Mouse (Mus musculus) hindbrain, embryonic 14.5 days (tissue): Measurements from ENCODE around the gene Rarb. TPM values are rescaled to one million over a fixed set of nuclear protein-coding genes. Genes with fewer than 3 reads are reported as not detected.
A peak's percentile ranks its signal among the peaks of the same experiment; 100 is the strongest.

Experiments used
- ATAC-seq: fragments of 200-750 bp; cut with Nextera tagmentation; 2 replicates; pipeline ENCODE4 v1.8.0; 2017; ENCODE audit warnings: moderate number of reproducible peaks, mild to moderate bottlenecking, moderate TSS enrichment, moderate library complexity; ENCODE audit not compliant: low FRiP score
- DNase-seq: peaks from one replicate; pipeline ENCODE4 v3.0.0-alpha.2; 2015; ENCODE audit warnings: low spot score
- H3K27ac ChIP-seq: fragments of 300-500 bp; sonication (generic); 2 replicates; pipeline ENCODE4 v1.5.1; 2014; ENCODE audit warnings: mild to moderate bottlenecking, moderate library complexity
- H3K27me3 ChIP-seq: fragments of 300-500 bp; sonication (generic); 2 replicates; pipeline ENCODE4 v1.6.1; 2014; ENCODE audit warnings: mild to moderate bottlenecking, low read length, mixed read lengths; ENCODE audit not compliant: control insufficient read depth, insufficient read depth
- H3K36me3 ChIP-seq: fragments of 300-500 bp; sonication (generic); replicated peaks from 2 replicates; pipeline ENCODE4 v1.6.1; 2014; ENCODE audit not compliant: control insufficient read depth, insufficient read depth
- H3K4me1 ChIP-seq: fragments of 300-500 bp; sonication (generic); replicated peaks from 2 replicates; pipeline ENCODE4 v1.6.1; 2014; ENCODE audit warnings: antibody characterized with exemption, low read length, mixed read lengths; ENCODE audit not compliant: control insufficient read depth, insufficient read depth
- H3K4me2 ChIP-seq: fragments of 300-500 bp; sonication (generic); replicated peaks from 2 replicates; pipeline ENCODE4 v1.6.1; 2014; ENCODE audit warnings: mild to moderate bottlenecking, moderate library complexity
- H3K4me3 ChIP-seq: fragments of 300-500 bp; sonication (generic); replicated peaks from 2 replicates; pipeline ENCODE4 v1.5.1; 2014; ENCODE audit warnings: mild to moderate bottlenecking, low read length
- H3K9ac ChIP-seq: fragments of 300-500 bp; sonication (generic); 2 replicates; pipeline ENCODE4 v1.6.1; 2014
- H3K9me3 ChIP-seq: fragments of 300-500 bp; sonication (generic); 2 replicates; pipeline ENCODE4 v1.6.1; 2016; ENCODE audit warnings: low read length; ENCODE audit not compliant: control insufficient read depth
- WGBS: fragments of 180-500 bp; shearing (Covaris S2); extraction: QIAGEN DNeasy Blood & Tissue Kit; methylation state at CpG from one replicate; pipeline ENCODE4 v1.1.7; 2014; 5-methylcytosine and 5-hydroxymethylcytosine counted together
- polyA plus RNA-seq: library from polyadenylated mRNA; unstranded; fragments of >200 nt; fragmentation: Nextera tagmentation; extraction: Ambion mirVana; gene quantifications from 2 replicates; pipeline ENCODE4 v1.2.1, GENCODE M21; 2014

The Rarb gene
- polyA plus RNA-seq, 1 experiment from 2014 or later, result 28.1 TPM

GRCm38 (mm10) chr14:16525137-16525924 is 293.6 kb downstream of the Rarb start:
- DNase-seq, result no peak

GRCm38 (mm10) chr14:16522852-16523251 is 296.1 kb downstream of the Rarb start:
- H3K36me3 ChIP-seq, result no peaks in the 10 kb centered on the region
- no peaks in the 10 kb centered on the region for H3K9me3 ChIP-seq
- 78% methylated on average over 3 of the region's 3 CpGs for WGBS
- H3K27ac ChIP-seq, result no peak overlapping the region
- no peaks in the 10 kb centered on the region for H3K27me3 ChIP-seq
- ATAC-seq, result no peak
- H3K4me3 ChIP-seq, result no peak overlapping the region
- peaks cover 13% of the 10 kb centered on the region; the same call in 1 of the 2 replicates for H3K4me1 ChIP-seq
- H3K9ac ChIP-seq, result no peak overlapping the region
- H3K4me2 ChIP-seq, result no peak overlapping the region
- DNase-seq, result no peak

More at GRCm38 (mm10) chr14:16525137-16525924, 293.6 kb downstream of the Rarb start:
- no peaks in the 10 kb centered on the region for H3K36me3 ChIP-seq
- H3K4me1 ChIP-seq, result no peaks in the 10 kb centered on the region
- no peaks in the 10 kb centered on the region for H3K9me3 ChIP-seq
- H3K9ac ChIP-seq, result no peak overlapping the region
- H3K27me3 ChIP-seq, result no peaks in the 10 kb centered on the region
- WGBS, result 74% methylated on average over 5 of the region's 5 CpGs
- no peak overlapping the region for H3K4me2 ChIP-seq
- no peak overlapping the region for H3K27ac ChIP-seq
- ATAC-seq, result no peak
- H3K4me3 ChIP-seq, result no peak overlapping the region

GRCm38 (mm10) chr14:16519588-16520167 is 299.3 kb downstream of the Rarb start:
- no peak overlapping the region for H3K27ac ChIP-seq
- no peak overlapping the region for H3K4me3 ChIP-seq
- peaks cover 22% of the 10 kb centered on the region; the same call in 1 of the 2 replicates for H3K4me1 ChIP-seq
- H3K4me2 ChIP-seq, result no peak overlapping the region
- 78% methylated on average over 8 of the region's 8 CpGs for WGBS
- no peak for ATAC-seq
- H3K9me3 ChIP-seq, result no peaks in the 10 kb centered on the region
- no peak overlapping the region for H3K9ac ChIP-seq
- no peaks in the 10 kb centered on the region for H3K36me3 ChIP-seq
- no peak for DNase-seq
- H3K27me3 ChIP-seq, result no peaks in the 10 kb centered on the region

GRCm38 (mm10) chr14:16517958-16518357 is 301.0 kb downstream of the Rarb start:
- H3K9ac ChIP-seq, result no peak overlapping the region
- H3K4me2 ChIP-seq, result no peak overlapping the region
- ATAC-seq, result 0 out of 2 replicates have a peak, but pooled peaks have one; percentile 69
- no peaks in the 10 kb centered on the region for H3K27me3 ChIP-seq
- H3K4me3 ChIP-seq, result no peak overlapping the region
- no peaks in the 10 kb centered on the region for H3K36me3 ChIP-seq
- peaks cover 22% of the 10 kb centered on the region; the same call in 1 of the 2 replicates for H3K4me1 ChIP-seq
- H3K9me3 ChIP-seq, result no peaks in the 10 kb centered on the region
- no peak for DNase-seq
- 0 out of 2 replicates have a peak overlapping the region, but pooled peaks have one; percentile 20 for H3K27ac ChIP-seq

GRCm38 (mm10) chr14:16515731-16516130 is 303.2 kb downstream of the Rarb start:
- no peak overlapping the region for H3K9ac ChIP-seq
- H3K4me3 ChIP-seq, result no peak overlapping the region
- H3K27me3 ChIP-seq, result no peaks in the 10 kb centered on the region
- ATAC-seq, result no peak
- DNase-seq, result no peak
- 84% methylated on average over 3 of the region's 3 CpGs for WGBS
- H3K4me1 ChIP-seq, result peaks cover 22% of the 10 kb centered on the region; the same call in 1 of the 2 replicates
- H3K27ac ChIP-seq, result no peak overlapping the region
- H3K9me3 ChIP-seq, result no peaks in the 10 kb centered on the region
- no peak overlapping the region for H3K4me2 ChIP-seq
- no peaks in the 10 kb centered on the region for H3K36me3 ChIP-seq

GRCm38 (mm10) chr14:16510574-16510973 is 308.4 kb downstream of the Rarb start:
- no peak overlapping the region for H3K27ac ChIP-seq
- no peaks in the 10 kb centered on the region for H3K36me3 ChIP-seq
- no peak overlapping the region for H3K9ac ChIP-seq
- H3K27me3 ChIP-seq, result no peaks in the 10 kb centered on the region
- H3K4me3 ChIP-seq, result no peak overlapping the region
- H3K4me2 ChIP-seq, result no peak overlapping the region
- ATAC-seq (no peak), DNase-seq (no peak)
- 78% methylated on average over 4 of the region's 4 CpGs for WGBS
- no peaks in the 10 kb centered on the region for H3K9me3 ChIP-seq
- no peaks in the 10 kb centered on the region for H3K4me1 ChIP-seq

- no peak overlapping the region for H3K9ac ChIP-seq
- no peak overlapping the region for H3K4me2 ChIP-seq
- H3K36me3 ChIP-seq, result no peaks in the 10 kb centered on the region
- ATAC-seq (no peak), DNase-seq (no peak)
- no peak overlapping the region for H3K4me3 ChIP-seq
- H3K27ac ChIP-seq, result no peak overlapping the region
- no peaks in the 10 kb centered on the region for H3K27me3 ChIP-seq
- 78% methylated on average over 4 of the region's 4 CpGs for WGBS
- no peaks in the 10 kb centered on the region for H3K4me1 ChIP-seq
- no peaks in the 10 kb centered on the region for H3K9me3 ChIP-seq
Measured at GRCm38 (mm10) chr14:16509825-16510224, 309.1 kb downstream of the Rarb start.

- Histone ChIP-seq H3K9ac (no peak overlapping the region), H3K4me2 (no peak overlapping the region), H3K27me3 (no peaks in the 10 kb centered on the region), H3K36me3 (no peaks in the 10 kb centered on the region), H3K9me3 (no peaks in the 10 kb centered on the region), H3K4me3 (no peak overlapping the region), H3K27ac (no peak overlapping the region), H3K4me1 (no peaks in the 10 kb centered on the region)
- DNase-seq, result no peak
- ATAC-seq, result no peak
- 98% methylated on average over 7 of the region's 7 CpGs for WGBS
Measured at GRCm38 (mm10) chr14:16508760-16509159, 310.2 kb downstream of the Rarb start.

- no peak overlapping the region for H3K4me2 ChIP-seq
- no peak overlapping the region for H3K4me3 ChIP-seq
- no peak overlapping the region for H3K9ac ChIP-seq
- H3K9me3 ChIP-seq, result no peaks in the 10 kb centered on the region
- DNase-seq, result no peak
- ATAC-seq, result no peak
- H3K27ac ChIP-seq, result no peak overlapping the region
- 43% methylated on average over 2 of the region's 2 CpGs for WGBS
- H3K36me3 ChIP-seq, result no peaks in the 10 kb centered on the region
- no peaks in the 10 kb centered on the region; the same call in 1 of the 2 replicates for H3K4me1 ChIP-seq
- H3K27me3 ChIP-seq, result no peaks in the 10 kb centered on the region
Measured at GRCm38 (mm10) chr14:16497226-16497661, 321.7 kb downstream of the Rarb start.
